Mouse (Mus musculus): ENCODE results near the gene Pdgfc.

GRCm38 (mm10) chr3:81034336-81035102, 1.7 kb upstream of the Pdgfc start:
- TF ChIP-seq TAL1 (IDR thresholded peaks at IDR 0.05; ENCODE audit: low read length) (no peak), GATA1 (IDR thresholded peaks at IDR 0.05; ENCODE audit: low read length) (no peak)

Data from erythroblast, embryonic 14.5 days (primary cell).